Comparison of ENCODE assay signal across 9 mouse cellular contexts in the genomic region with DNA sequence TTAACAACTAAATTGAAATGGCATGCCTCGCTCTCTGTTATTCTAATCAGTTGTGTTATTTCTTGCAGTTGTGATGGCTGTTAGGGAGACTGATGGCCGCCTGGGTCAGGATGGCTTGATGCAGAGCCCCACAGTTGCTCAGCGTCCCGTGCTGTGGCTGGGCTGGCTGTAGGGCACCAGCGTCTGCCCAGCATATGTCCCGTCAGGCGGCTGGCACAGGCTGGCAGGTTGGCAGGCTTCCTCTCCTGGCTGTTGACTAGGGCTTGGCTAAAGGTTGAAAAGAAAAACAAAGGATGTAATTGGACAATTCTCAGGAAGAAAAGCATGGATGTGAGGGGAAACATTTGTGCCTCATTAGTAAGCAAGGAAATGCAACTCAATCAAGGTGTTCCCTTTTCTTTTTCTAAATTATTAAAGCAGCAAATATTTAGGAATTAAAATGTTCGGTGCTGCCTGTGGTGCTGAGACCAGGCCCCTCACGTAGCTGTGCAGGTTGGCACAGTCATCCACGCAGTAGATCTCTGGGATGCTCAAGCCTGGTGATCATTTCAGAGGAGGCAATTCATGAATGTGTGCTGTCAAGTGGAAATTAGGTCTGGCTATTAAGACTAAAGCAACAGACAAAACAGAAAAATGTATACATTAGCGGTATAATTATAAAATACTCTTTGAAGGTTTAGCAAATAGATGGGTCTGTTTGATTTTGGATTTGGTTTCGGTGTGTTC. TPM values are rescaled to one million over a fixed set of nuclear protein-coding genes. Genes with fewer than 3 reads are reported as not detected.
A peak's percentile ranks its signal among the peaks of the same experiment; 100 is the strongest.
DNase-seq lines count a peak whose midpoint lies in the region; ATAC-seq lines count a peak whose summit lies in the region.
"Had no signal": no experiment of that assay in that cellular context is flagged by ENCODE, and none has a peak within 500 bp of the region (broad histone marks: within the 10 kb centered on the region; RNA-seq: fewer than 3 reads in every experiment).

No protein-coding gene starts in this region.

- H3K9me3 ChIP-seq in forebrain, embryonic 15.5 days, result no peaks in the 10 kb centered on the region
- H3K9me3 ChIP-seq in forebrain, embryonic 12.5 days, result no peaks in the 10 kb centered on the region
- no peaks in the 10 kb centered on the region for H3K9me3 ChIP-seq in neural tube, embryonic 13.5 days
- H3K9me3 ChIP-seq in neural tube, embryonic 15.5 days (replicated peaks), result no peaks in the 10 kb centered on the region

- peaks cover 21% of the 10 kb centered on the region for H3K4me1 ChIP-seq in forebrain, embryonic 15.5 days
- H3K4me1 ChIP-seq in forebrain, embryonic 12.5 days, result no peaks in the 10 kb centered on the region
- H3K4me1 ChIP-seq in neural tube, embryonic 13.5 days (replicated peaks), result no peaks in the 10 kb centered on the region
- H3K4me1 ChIP-seq in neural tube, embryonic 15.5 days, result 0 out of 2 replicates have a peak, but pooled peaks cover 2% of the 10 kb centered on the region

- H3K9ac ChIP-seq in forebrain, embryonic 15.5 days (replicated peaks), result no peak overlapping the region
- H3K9ac ChIP-seq in forebrain, embryonic 12.5 days, result no peak overlapping the region
- 0 out of 2 replicates have a peak overlapping the region, but pooled peaks have one; percentile 26 for H3K9ac ChIP-seq in neural tube, embryonic 13.5 days
- no peak overlapping the region for H3K9ac ChIP-seq in neural tube, embryonic 15.5 days (replicated peaks)

- peak; percentile 36 for DNase-seq in fibroblast of lung, adult 2 months (ENCODE audit: low read depth)
- peak; percentile 77 to 82 for DNase-seq in layer of hippocampus, postnatal 10 days (ENCODE audit: low spot score in 2 of 2)
- DNase-seq in frontal cortex, postnatal 25 days (ENCODE audit: low spot score in 2 of 2), result no peak
- no peak for DNase-seq in MN1 (ENCODE audit: low spot score)

- H3K36me3 ChIP-seq in forebrain, embryonic 15.5 days, result peaks cover 13% of the 10 kb centered on the region
- H3K36me3 ChIP-seq in forebrain, embryonic 12.5 days (replicated peaks), result peaks cover 66% of the 10 kb centered on the region
- H3K36me3 ChIP-seq in neural tube, embryonic 13.5 days, result peaks cover 60% of the 10 kb centered on the region
- H3K36me3 ChIP-seq in neural tube, embryonic 15.5 days, result peaks cover 44% of the 10 kb centered on the region

- no peak overlapping the region for H3K4me3 ChIP-seq in forebrain, embryonic 15.5 days
- H3K4me3 ChIP-seq in forebrain, embryonic 12.5 days (replicated peaks), result no peak overlapping the region
- H3K4me3 ChIP-seq in neural tube, embryonic 13.5 days, result no peak overlapping the region
- H3K4me3 ChIP-seq in neural tube, embryonic 15.5 days (replicated peaks), result no peak overlapping the region

- WGBS in forebrain, embryonic 15.5 days, result 56% methylated on average over 12 of the region's 12 CpGs
- WGBS in forebrain, embryonic 12.5 days, result 91% methylated on average over 12 of the region's 12 CpGs
- WGBS in neural tube, embryonic 13.5 days, result 93% methylated on average over 12 of the region's 12 CpGs
- WGBS in neural tube, embryonic 15.5 days, result 82% methylated on average over 12 of the region's 12 CpGs

- ATAC-seq in forebrain, embryonic 15.5 days (replicated peaks), result peak; percentile 87
- no peak for ATAC-seq in forebrain, embryonic 12.5 days (ENCODE audit: low FRiP score)
- ATAC-seq in neural tube, embryonic 13.5 days (ENCODE audit: low read depth), result no peak
- ATAC-seq in neural tube, embryonic 15.5 days (ENCODE audit: low FRiP score), result no peak
- ATAC-seq: inflammation-experienced regulatory T-cells, adult 6 months had no signal

- H3K4me2 ChIP-seq in forebrain, embryonic 15.5 days (replicated peaks), result no peak overlapping the region
- H3K4me2 ChIP-seq in forebrain, embryonic 12.5 days, result no peak overlapping the region
- H3K4me2 ChIP-seq in neural tube, embryonic 13.5 days, result no peak overlapping the region
- no peak overlapping the region for H3K4me2 ChIP-seq in neural tube, embryonic 15.5 days

- no peaks in the 10 kb centered on the region for H3K27me3 ChIP-seq in forebrain, embryonic 15.5 days
- no peaks in the 10 kb centered on the region for H3K27me3 ChIP-seq in forebrain, embryonic 12.5 days
- H3K27me3 ChIP-seq in neural tube, embryonic 13.5 days, result no peaks in the 10 kb centered on the region
- H3K27me3 ChIP-seq in neural tube, embryonic 15.5 days (replicated peaks), result no peaks in the 10 kb centered on the region

- peak overlapping the region; percentile 32 for H3K27ac ChIP-seq in forebrain, embryonic 15.5 days (replicated peaks)
- H3K27ac ChIP-seq in forebrain, embryonic 12.5 days, result no peak overlapping the region
- no peak overlapping the region for H3K27ac ChIP-seq in neural tube, embryonic 13.5 days (replicated peaks)
- no peak overlapping the region for H3K27ac ChIP-seq in neural tube, embryonic 15.5 days (replicated peaks)

RNA-seq across cellular contexts. Expression of a gene that starts 25.6 kb away (rescaled TPM):
- polyA plus RNA-seq in forebrain, embryonic 15.5 days (2015; fragmentation: Nextera tagmentation; extraction: Ambion mirVana), result 130 and 140 TPM in 2 replicates
- 138 TPM in 2 replicates for polyA plus RNA-seq in forebrain, embryonic 12.5 days (2016; fragmentation: Nextera tagmentation; extraction: Ambion mirVana)
- 83.0 and 105 TPM in 2 replicates for polyA plus RNA-seq in neural tube, embryonic 13.5 days (2015; fragmentation: Nextera tagmentation; extraction: Ambion mirVana)
- 89.9 and 109 TPM in 2 replicates for polyA plus RNA-seq in neural tube, embryonic 15.5 days (2015; fragmentation: Nextera tagmentation; extraction: Ambion mirVana)
- 10 to 100 TPM; 37.4 to 38.9 TPM for total RNA-seq in layer of hippocampus, postnatal 10 days (2021)

RNA-seq across cellular contexts. Expression of a gene that starts 27.9 kb away (rescaled TPM):
- 157 and 158 TPM in 2 replicates for polyA plus RNA-seq in forebrain, embryonic 15.5 days (2015; fragmentation: Nextera tagmentation; extraction: Ambion mirVana)
- 185 and 192 TPM in 2 replicates for polyA plus RNA-seq in forebrain, embryonic 12.5 days (2016; fragmentation: Nextera tagmentation; extraction: Ambion mirVana)
- polyA plus RNA-seq in neural tube, embryonic 13.5 days (2015; fragmentation: Nextera tagmentation; extraction: Ambion mirVana), result 164 and 173 TPM in 2 replicates
- 138 and 161 TPM in 2 replicates for polyA plus RNA-seq in neural tube, embryonic 15.5 days (2015; fragmentation: Nextera tagmentation; extraction: Ambion mirVana)
- 100 to 1,000 TPM; 129 to 138 TPM for total RNA-seq in layer of hippocampus, postnatal 10 days (2021)

RNA-seq across cellular contexts. Expression of a gene that starts 44.5 kb away (rescaled TPM):
- polyA plus RNA-seq in forebrain, embryonic 15.5 days (2015; fragmentation: Nextera tagmentation; extraction: Ambion mirVana), result 32.7 and 34.1 TPM in 2 replicates
- 33.7 and 34.7 TPM in 2 replicates for polyA plus RNA-seq in forebrain, embryonic 12.5 days (2016; fragmentation: Nextera tagmentation; extraction: Ambion mirVana)
- polyA plus RNA-seq in neural tube, embryonic 13.5 days (2015; fragmentation: Nextera tagmentation; extraction: Ambion mirVana), result 25.7 and 32.3 TPM in 2 replicates
- polyA plus RNA-seq in neural tube, embryonic 15.5 days (2015; fragmentation: Nextera tagmentation; extraction: Ambion mirVana), result 27.3 and 32.4 TPM in 2 replicates
- total RNA-seq in layer of hippocampus, postnatal 10 days (2021), result 10 to 100 TPM; 24.6 to 25.1 TPM

Comparison
In these comparisons a context has a peak if more than half of its experiments do, and no peak if none do; other contexts are left out.
1. DNase-seq: peak in fibroblast of lung, adult 2 months (single experiment) and layer of hippocampus, postnatal 10 days (2 of 2); none in frontal cortex, postnatal 25 days (0 of 2) and MN1 (single experiment).